Mouse (Mus musculus) heart, postnatal 0 days (tissue): ENCODE measurements around the gene Prkag2.

ENCODE experiments used
- CTCF ChIP-seq: IDR thresholded peaks from 2 replicates; pipeline ENCODE4 v1.5.1; 2016; ENCODE audit warnings: antibody characterized with exemption, control low read depth, low read depth
- EP300 ChIP-seq: IDR thresholded peaks from 2 replicates; pipeline ENCODE4 v1.6.1; 2016; ENCODE audit warnings: antibody characterized with exemption, low read depth

GRCm38 (mm10) chr5:25100157-25100515 lies 306 bp downstream of the Prkag2 start:
- TF ChIP-seq EP300 (no peak), CTCF (no peak)
